Mouse (Mus musculus): ENCODE results near the gene Stambpl1. TPM values are rescaled to one million over a fixed set of nuclear protein-coding genes. Genes with fewer than 3 reads are reported as not detected.
A peak's percentile ranks its signal among the peaks of the same experiment; 100 is the strongest.

Stambpl1 gene
- polyA plus RNA-seq (2015; fragmentation: Nextera tagmentation; extraction: Ambion mirVana), result 9.2 and 10.3 TPM in 2 replicates

DNA sequence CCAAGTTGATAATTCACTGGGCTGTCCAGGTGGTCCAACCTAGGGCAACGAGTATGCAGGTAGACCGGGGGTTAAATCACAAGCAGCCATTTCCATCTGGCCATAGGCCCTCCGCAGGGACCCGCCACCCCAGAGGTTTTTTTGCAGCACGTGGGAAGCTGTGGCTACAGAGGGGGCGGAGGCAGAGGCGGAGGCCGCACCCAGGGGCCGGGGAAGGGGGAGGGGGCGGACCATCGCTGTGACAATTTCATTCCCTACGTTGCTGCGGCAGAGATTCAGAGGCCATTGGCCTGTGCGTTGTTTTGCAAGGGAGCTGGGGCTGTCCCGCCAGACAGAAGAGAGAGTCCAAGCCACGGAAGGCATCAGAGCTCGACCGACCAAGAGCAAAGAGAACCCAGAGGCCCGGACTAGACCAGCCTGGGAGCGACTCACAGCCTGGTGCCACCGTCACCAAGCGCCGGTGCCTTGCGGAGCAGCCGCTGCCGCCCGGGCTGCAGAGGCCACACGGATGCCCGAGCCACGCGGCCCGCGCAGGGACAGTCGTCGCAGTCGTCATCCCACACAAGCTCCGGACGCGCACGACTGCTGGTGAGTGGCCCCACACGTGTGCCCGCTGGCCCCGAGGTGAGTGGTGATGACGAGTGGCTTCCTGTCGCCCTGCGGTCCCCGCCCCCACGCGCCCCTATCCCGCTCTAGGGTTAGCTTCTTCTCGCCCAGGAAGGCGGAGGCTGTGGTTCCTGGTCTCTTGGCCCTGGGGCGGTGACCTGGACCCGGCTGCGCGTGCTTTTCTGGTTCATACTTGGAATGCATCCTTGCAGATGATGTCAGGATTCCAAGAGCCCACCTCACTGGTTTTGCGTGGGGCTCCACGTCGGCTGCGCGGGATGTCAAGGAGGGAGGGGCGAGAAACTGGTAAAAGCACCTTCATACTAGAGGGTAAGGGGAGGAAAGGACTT, at the start of gene Stambpl1:
Stambpl1 (plus strand) TSS at position 222 of the 956 bp plus-strand sequence.
- H3K9ac ChIP-seq (replicated peaks), result peak within 1 kb of the TSS; percentile 82
- H3K27me3 ChIP-seq (ENCODE audit: insufficient read depth, low read length), result no peaks in the 10 kb centered on the region
- peak within 1 kb of the TSS; percentile 71 for H3K4me3 ChIP-seq (ENCODE audit: low read depth, low read length)
- TF ChIP-seq EP300 (IDR thresholded peaks at IDR 0.05; ENCODE audit: low read depth) (no peak), CTCF (IDR thresholded peaks at IDR 0.05; ENCODE audit: low read depth) (no peak)
- DNase-seq, result peak; percentile 85
- peak within 1 kb of the TSS; percentile 97 for H3K27ac ChIP-seq (ENCODE audit: low read depth)
- WGBS (ENCODE audit: insufficient replicate concordance), result under 1% methylated on average over 58 of the region's 62 CpGs
- no peaks in the 10 kb centered on the region for H3K9me3 ChIP-seq (ENCODE audit: low read length)
- no peaks in the 10 kb centered on the region for H3K36me3 ChIP-seq (replicated peaks; ENCODE audit: insufficient read depth, low read length)
- peak; percentile 89 for ATAC-seq
- H3K4me1 ChIP-seq (ENCODE audit: insufficient read depth), result peaks cover 24% of the 10 kb centered on the region
- H3K4me2 ChIP-seq (ENCODE audit: low read depth, low read length), result peak within 1 kb of the TSS; percentile 87

DNA sequence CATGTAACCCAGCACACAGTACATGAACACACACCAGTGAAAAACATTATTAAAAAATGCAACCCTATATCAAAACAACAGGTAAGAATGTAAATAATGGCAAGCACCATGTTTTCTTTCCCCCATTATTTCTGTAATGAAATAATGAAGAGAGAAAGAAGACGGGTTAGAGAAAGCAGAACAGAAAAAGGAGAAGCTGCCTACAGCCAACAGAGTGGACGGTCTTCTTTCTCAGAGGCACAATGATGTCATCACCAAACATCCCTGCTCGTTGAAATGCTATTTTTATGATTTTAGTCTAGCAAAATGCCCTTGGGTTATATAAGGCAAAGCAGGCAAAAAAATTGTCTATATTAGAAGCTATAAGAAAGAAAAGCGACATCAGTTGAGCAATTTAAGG, 43.6 kb upstream of the Stambpl1 start:
- Histone ChIP-seq H3K4me1 (ENCODE audit: insufficient read depth) (no peaks in the 10 kb centered on the region), H3K27ac (ENCODE audit: low read depth) (no peak overlapping the region), H3K9ac (replicated peaks) (no peak overlapping the region), H3K4me2 (ENCODE audit: low read depth, low read length) (no peak overlapping the region), H3K9me3 (ENCODE audit: low read length) (no peaks in the 10 kb centered on the region), H3K4me3 (ENCODE audit: low read depth, low read length) (no peak overlapping the region), H3K36me3 (replicated peaks; ENCODE audit: insufficient read depth, low read length) (no peaks in the 10 kb centered on the region), H3K27me3 (ENCODE audit: insufficient read depth, low read length) (no peaks in the 10 kb centered on the region)
- 37% methylated on average over 4 of the region's 4 CpGs for WGBS (ENCODE audit: insufficient replicate concordance)
- ATAC-seq (no peak), DNase-seq (no peak)
- TF ChIP-seq CTCF (IDR thresholded peaks at IDR 0.05; ENCODE audit: low read depth) (no peak), EP300 (IDR thresholded peaks at IDR 0.05; ENCODE audit: low read depth) (no peak)

DNA sequence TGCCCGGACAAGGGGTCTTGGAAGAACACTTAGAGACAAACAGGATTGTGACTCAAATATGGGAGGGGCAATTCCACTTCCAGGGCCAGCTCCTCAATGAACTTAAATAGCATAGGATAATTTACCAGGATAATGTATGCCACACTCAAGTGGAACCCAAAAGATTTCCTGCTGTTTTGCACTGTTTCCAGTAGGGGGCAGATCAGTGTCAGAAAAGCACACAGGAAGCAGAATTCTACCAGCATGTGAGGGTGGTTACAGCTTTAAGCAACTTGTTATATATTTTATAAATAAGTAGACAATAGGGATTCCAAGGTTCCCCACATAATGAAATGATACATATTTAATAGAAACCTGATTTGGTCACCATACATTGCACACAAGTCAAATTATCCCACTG, 40.1 kb upstream of the Stambpl1 start:
- DNase-seq, result no peak
- WGBS (ENCODE audit: insufficient replicate concordance), result 64% methylated on average over 1 of the region's 1 CpGs
- ATAC-seq, result no peak
- H3K4me2 ChIP-seq (ENCODE audit: low read depth, low read length), result no peak overlapping the region
- H3K9me3 ChIP-seq (ENCODE audit: low read length), result no peaks in the 10 kb centered on the region
- no peak overlapping the region for H3K4me3 ChIP-seq (ENCODE audit: low read depth, low read length)
- no peaks in the 10 kb centered on the region for H3K4me1 ChIP-seq (ENCODE audit: insufficient read depth)
- no peak for TF ChIP-seq EP300 (IDR thresholded peaks at IDR 0.05; ENCODE audit: low read depth)
- peak; percentile 78 for TF ChIP-seq CTCF (IDR thresholded peaks at IDR 0.05; ENCODE audit: low read depth)
- H3K27ac ChIP-seq (ENCODE audit: low read depth), result no peak overlapping the region
- H3K36me3 ChIP-seq (replicated peaks; ENCODE audit: insufficient read depth, low read length), result no peaks in the 10 kb centered on the region
- no peak overlapping the region for H3K9ac ChIP-seq (replicated peaks)
- H3K27me3 ChIP-seq (ENCODE audit: insufficient read depth, low read length), result no peaks in the 10 kb centered on the region

DNA sequence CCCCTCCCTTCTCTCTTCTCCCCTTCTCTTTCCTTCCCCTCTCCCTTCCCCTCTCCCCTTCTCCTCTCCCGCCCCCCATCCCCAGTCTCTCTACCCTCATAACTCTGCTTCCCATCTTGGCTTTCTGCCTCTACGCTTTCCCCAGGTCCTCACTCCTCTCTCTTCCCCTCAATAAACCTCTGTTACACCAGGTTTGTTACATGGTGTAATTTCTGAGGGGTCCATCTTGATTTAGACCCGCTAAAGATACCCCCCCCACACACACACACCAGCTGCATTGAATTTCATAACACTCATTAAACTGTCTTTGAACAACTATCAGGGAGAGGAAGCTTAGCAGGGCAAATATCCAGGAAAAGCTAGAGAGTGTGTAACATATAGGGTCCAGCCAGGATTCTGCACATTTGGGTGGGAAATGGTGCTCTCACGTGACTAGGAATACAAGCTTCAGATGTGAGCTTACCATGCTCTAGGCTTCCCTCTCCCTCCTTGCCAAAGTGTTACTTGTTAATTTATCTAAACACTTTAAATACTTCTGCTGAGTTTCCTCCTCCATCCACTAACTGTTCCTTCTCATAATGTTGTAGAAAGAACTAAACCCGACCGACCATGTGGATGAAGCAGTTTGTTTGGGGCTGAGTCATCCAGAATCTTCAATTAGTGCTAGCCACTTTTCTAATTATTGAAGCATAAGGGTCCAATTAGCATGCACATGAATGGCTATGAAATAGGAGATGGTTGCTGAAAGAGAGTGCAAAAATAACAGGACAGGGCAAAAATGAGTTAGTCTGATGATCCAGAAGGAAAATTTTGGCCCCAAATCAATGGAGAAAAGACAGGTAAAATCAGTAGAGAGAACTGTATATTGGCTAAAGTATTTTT, 38.5 kb upstream of the Stambpl1 start:
- Histone ChIP-seq H3K4me2 (ENCODE audit: low read depth, low read length) (no peak overlapping the region), H3K9ac (replicated peaks) (no peak overlapping the region), H3K36me3 (replicated peaks; ENCODE audit: insufficient read depth, low read length) (no peaks in the 10 kb centered on the region), H3K4me3 (ENCODE audit: low read depth, low read length) (no peak overlapping the region), H3K27ac (ENCODE audit: low read depth) (no peak overlapping the region), H3K27me3 (ENCODE audit: insufficient read depth, low read length) (no peaks in the 10 kb centered on the region), H3K4me1 (ENCODE audit: insufficient read depth) (no peaks in the 10 kb centered on the region), H3K9me3 (ENCODE audit: low read length) (no peaks in the 10 kb centered on the region)
- no peak for ATAC-seq
- no peak for DNase-seq
- TF ChIP-seq EP300 (IDR thresholded peaks at IDR 0.05; ENCODE audit: low read depth) (no peak), CTCF (IDR thresholded peaks at IDR 0.05; ENCODE audit: low read depth) (no peak)
- 70% methylated on average over 6 of the region's 6 CpGs for WGBS (ENCODE audit: insufficient replicate concordance)

DNA sequence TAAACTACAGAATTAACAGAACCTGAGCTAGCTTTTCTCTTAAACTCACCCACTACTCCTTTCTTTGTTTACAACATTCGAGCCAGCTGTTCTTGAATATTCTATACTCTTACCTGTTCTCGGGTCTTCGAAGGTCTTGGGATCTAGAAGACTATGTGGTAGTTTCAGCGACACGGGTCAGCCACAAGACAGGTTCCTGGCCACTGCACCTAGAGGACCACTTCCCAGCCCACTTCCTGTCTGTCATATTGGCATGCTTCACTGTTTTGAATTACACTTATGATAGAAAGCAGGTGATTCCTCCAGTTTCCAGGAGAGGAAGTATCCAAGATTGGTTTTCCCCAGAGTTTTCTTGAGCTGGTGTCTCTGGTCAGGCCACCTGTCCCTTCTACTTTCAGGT, 29.3 kb upstream of the Stambpl1 start:
- DNase-seq, result no peak
- no peaks in the 10 kb centered on the region for H3K27me3 ChIP-seq (ENCODE audit: insufficient read depth, low read length)
- no peaks in the 10 kb centered on the region for H3K36me3 ChIP-seq (replicated peaks; ENCODE audit: insufficient read depth, low read length)
- 65% methylated on average over 5 of the region's 5 CpGs for WGBS (ENCODE audit: insufficient replicate concordance)
- no peak overlapping the region for H3K27ac ChIP-seq (ENCODE audit: low read depth)
- no peaks in the 10 kb centered on the region for H3K9me3 ChIP-seq (ENCODE audit: low read length)
- H3K4me3 ChIP-seq (ENCODE audit: low read depth, low read length), result no peak overlapping the region
- no peak overlapping the region for H3K4me2 ChIP-seq (ENCODE audit: low read depth, low read length)
- H3K4me1 ChIP-seq (ENCODE audit: insufficient read depth), result peaks cover 7% of the 10 kb centered on the region; the same call in 1 of the 2 replicates
- TF ChIP-seq EP300 (IDR thresholded peaks at IDR 0.05; ENCODE audit: low read depth) (no peak), CTCF (IDR thresholded peaks at IDR 0.05; ENCODE audit: low read depth) (no peak)
- ATAC-seq, result no peak
- no peak overlapping the region for H3K9ac ChIP-seq (replicated peaks)

DNA sequence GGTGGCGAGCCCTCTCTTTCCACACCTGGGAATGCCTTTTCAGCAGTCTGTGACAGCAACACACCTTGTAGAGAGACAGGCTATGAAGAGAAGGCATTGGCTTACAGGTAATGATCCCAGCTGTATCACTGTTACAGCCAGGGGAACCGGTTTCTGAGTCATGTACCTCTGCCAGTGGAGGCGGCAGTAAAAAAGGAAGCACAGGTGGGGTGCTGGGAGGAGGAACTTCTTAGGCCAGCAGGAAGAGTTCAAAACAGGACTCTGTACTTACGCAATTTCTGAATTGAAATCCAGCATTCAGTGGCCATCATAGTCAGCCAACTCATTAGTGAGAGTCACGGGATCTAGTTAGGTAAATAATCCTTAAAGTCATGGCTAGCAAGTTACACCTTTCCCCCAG, 26.1 kb upstream of the Stambpl1 start, which contains the start of gene Ankrd22:
Ankrd22 (minus strand) TSS at position 163 of the 400 bp plus-strand sequence.
- H3K4me1 ChIP-seq (ENCODE audit: insufficient read depth), result peaks cover 7% of the 10 kb centered on the region
- 40% methylated on average over 5 of the region's 5 CpGs for WGBS (ENCODE audit: insufficient replicate concordance)
- TF ChIP-seq CTCF (IDR thresholded peaks at IDR 0.05; ENCODE audit: low read depth), result no peak
- TF ChIP-seq EP300 (IDR thresholded peaks at IDR 0.05; ENCODE audit: low read depth), result no peak
- H3K4me3 ChIP-seq (ENCODE audit: low read depth, low read length), result peak within 1 kb of the TSS; percentile 23; the same call in 1 of the 2 replicates
- DNase-seq (peak; percentile 17), ATAC-seq (0 out of 2 replicates have a peak, but pooled peaks have one; percentile 35)
- no peak within 1 kb of the TSS for H3K27ac ChIP-seq (ENCODE audit: low read depth)
- H3K9ac ChIP-seq (replicated peaks), result no peak within 1 kb of the TSS
- no peaks in the 10 kb centered on the region for H3K36me3 ChIP-seq (replicated peaks; ENCODE audit: insufficient read depth, low read length)
- H3K9me3 ChIP-seq (ENCODE audit: low read length), result no peaks in the 10 kb centered on the region
- no peak within 1 kb of the TSS for H3K4me2 ChIP-seq (ENCODE audit: low read depth, low read length)
- no peaks in the 10 kb centered on the region for H3K27me3 ChIP-seq (ENCODE audit: insufficient read depth, low read length)
